Mouse (Mus musculus) heart, embryonic 10.5 days (tissue): ENCODE results near the gene Mms22l. TPM values are rescaled to one million over a fixed set of nuclear protein-coding genes. Genes with fewer than 3 reads are reported as not detected.

Experiments used
- DNase-seq: peaks from one replicate; pipeline ENCODE4 v3.0.0-alpha.2; 2017; ENCODE audit warnings: low spot score
- H3K27ac ChIP-seq: fragments of 300-500 bp; sonication (generic); 2 replicates; pipeline ENCODE4 v1.5.1; 2016; ENCODE audit warnings: mild to moderate bottlenecking
- H3K27me3 ChIP-seq: fragments of 300-500 bp; sonication (generic); 2 replicates; pipeline ENCODE4 v1.6.1; 2016; ENCODE audit warnings: mild to moderate bottlenecking; ENCODE audit not compliant: poor library complexity, insufficient read depth, severe bottlenecking
- H3K36me3 ChIP-seq: fragments of 300-500 bp; sonication (generic); 2 replicates; pipeline ENCODE4 v1.6.1; 2016; ENCODE audit warnings: mild to moderate bottlenecking, moderate library complexity
- H3K4me1 ChIP-seq: fragments of 300-500 bp; sonication (generic); 2 replicates; pipeline ENCODE4 v1.6.1; 2016; ENCODE audit warnings: mild to moderate bottlenecking
- H3K4me3 ChIP-seq: fragments of 300-500 bp; sonication (generic); 2 replicates; pipeline ENCODE4 v1.5.1; 2016; ENCODE audit warnings: mild to moderate bottlenecking, moderate library complexity
- H3K9me3 ChIP-seq: fragments of 300-500 bp; sonication (generic); 2 replicates; pipeline ENCODE4 v1.6.1; 2016; ENCODE audit warnings: mild to moderate bottlenecking, moderate library complexity
- WGBS: fragments of 180-500 bp; shearing (Covaris S2); methylation state at CpG from one replicate; pipeline ENCODE4 v1.1.7; 2016; 5-methylcytosine and 5-hydroxymethylcytosine counted together
- polyA plus RNA-seq: library from polyadenylated mRNA; unstranded; fragments of >200 nt; fragmentation: Nextera tagmentation; extraction: Ambion mirVana; gene quantifications from 2 replicates; pipeline ENCODE4 v1.2.1, GENCODE M21; 2016

Mms22l gene
- polyA plus RNA-seq, 1 experiment from 2014 or later, result 34.1 TPM

DNA sequence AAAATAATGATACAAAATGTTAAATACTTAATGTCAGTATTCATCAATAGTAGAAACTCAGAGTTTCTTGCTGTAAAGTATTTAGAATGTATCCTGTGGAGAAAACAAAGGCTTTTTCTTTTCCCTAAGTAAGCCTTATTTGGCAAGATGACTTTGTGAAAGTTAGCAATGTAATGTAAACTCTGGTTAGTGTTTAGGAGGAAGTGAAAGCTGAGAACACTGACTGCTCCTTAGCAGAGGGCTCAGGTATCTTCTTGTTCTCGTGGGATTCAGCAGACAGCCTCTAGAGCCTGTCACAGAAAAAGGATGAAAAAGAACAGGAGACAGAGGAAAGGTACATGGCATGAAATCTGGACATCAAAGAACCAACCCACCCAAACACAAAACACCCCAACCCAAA, 86.0 kb downstream of the Mms22l start:
- Histone ChIP-seq H3K4me1 (no peaks in the 10 kb centered on the region), H3K27ac (no peak overlapping the region), H3K9me3 (no peaks in the 10 kb centered on the region), H3K36me3 (peaks cover 34% of the 10 kb centered on the region), H3K4me3 (no peak overlapping the region), H3K27me3 (no peaks in the 10 kb centered on the region)
- no peak for DNase-seq
- WGBS, result 43% methylated on average over 1 of the region's 1 CpGs

DNA sequence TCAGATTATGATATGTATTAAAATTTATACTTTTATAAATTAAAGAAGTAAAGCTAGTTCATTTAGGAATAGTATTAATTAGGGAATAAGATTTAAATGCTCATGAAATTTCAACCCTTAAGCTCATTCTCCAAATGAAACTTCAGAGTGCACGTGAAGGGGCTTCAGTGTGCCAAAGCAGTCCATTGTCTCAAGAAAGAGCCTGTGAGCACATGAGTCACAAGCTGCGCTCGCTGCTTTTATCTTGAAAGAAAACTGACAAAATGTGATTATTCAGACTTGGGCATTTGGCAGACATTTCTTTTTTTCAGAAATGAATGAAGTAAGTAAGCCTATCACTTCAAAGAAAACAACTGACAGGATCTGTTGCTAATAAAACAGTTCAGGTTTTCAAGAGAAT, 87.7 kb downstream of the Mms22l start:
- no peak overlapping the region for H3K4me3 ChIP-seq
- no peaks in the 10 kb centered on the region for H3K4me1 ChIP-seq
- no peak for DNase-seq
- no peaks in the 10 kb centered on the region for H3K27me3 ChIP-seq
- no peaks in the 10 kb centered on the region for H3K9me3 ChIP-seq
- peaks cover 42% of the 10 kb centered on the region for H3K36me3 ChIP-seq
- H3K27ac ChIP-seq, result no peak overlapping the region
- WGBS, result 73% methylated on average over 3 of the region's 3 CpGs

DNA sequence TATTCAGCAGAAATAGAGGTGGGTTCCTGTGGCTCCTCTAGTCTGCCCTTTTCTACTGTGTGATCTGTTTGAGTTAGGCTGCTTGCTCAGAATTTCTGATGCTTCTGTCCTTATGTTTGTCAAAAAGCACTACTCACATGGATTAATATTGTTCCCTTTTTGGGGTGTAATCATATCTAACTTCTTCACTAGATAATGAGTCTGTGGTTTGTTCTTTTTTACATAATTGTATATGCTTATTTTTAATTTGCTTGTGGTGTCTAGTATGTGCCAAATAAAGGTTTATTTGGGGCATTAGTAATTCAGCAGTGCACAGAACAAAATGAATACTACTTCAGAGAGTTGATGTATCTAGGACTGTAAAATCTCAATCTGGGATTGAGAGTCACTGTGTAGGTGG, 98.6 kb downstream of the Mms22l start:
- Histone ChIP-seq H3K27ac (no peak overlapping the region), H3K4me1 (peaks cover 5% of the 10 kb centered on the region; the same call in 1 of the 2 replicates), H3K27me3 (no peaks in the 10 kb centered on the region), H3K9me3 (no peaks in the 10 kb centered on the region), H3K4me3 (no peak overlapping the region), H3K36me3 (peaks cover 10% of the 10 kb centered on the region; the same call in 1 of the 2 replicates)
- DNase-seq, result no peak

DNA sequence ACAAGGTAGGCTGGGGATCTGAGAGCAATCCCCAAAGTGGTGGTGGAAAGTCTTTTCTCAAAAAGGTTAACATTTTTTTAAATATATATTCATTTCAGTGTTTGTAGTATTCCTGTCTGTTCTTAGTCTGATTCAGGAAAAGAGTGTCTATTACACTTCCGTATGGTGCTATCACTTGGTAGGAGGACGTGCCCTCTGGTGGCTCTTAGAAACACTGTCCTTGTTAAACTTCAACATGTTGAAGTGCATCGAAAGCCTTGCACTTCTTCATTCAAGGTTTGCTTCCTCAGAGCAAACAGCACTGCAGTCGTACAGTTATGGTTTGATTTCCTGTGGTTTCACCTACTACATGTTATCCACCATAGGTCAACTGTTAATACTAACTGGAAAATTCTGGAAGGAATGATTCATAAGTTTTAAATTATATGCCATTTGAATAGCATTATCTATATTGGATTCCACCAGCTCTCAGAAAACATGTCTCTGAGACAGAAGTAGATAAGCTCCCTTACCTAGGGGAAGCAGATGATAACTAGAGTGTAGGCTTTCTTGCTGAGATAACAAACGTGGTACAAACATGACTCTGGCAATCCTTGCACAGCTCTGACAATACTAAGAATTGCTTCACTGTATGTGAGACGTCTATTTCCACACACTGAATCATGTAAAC, 100.8 kb downstream of the Mms22l start:
- H3K27me3 ChIP-seq, result no peaks in the 10 kb centered on the region
- DNase-seq, result no peak
- H3K27ac ChIP-seq, result no peak overlapping the region
- peaks cover 28% of the 10 kb centered on the region for H3K36me3 ChIP-seq
- no peak overlapping the region for H3K4me3 ChIP-seq
- H3K4me1 ChIP-seq, result peaks cover 5% of the 10 kb centered on the region; the same call in 1 of the 2 replicates
- WGBS, result 54% methylated on average over 6 of the region's 6 CpGs
- no peaks in the 10 kb centered on the region for H3K9me3 ChIP-seq

DNA sequence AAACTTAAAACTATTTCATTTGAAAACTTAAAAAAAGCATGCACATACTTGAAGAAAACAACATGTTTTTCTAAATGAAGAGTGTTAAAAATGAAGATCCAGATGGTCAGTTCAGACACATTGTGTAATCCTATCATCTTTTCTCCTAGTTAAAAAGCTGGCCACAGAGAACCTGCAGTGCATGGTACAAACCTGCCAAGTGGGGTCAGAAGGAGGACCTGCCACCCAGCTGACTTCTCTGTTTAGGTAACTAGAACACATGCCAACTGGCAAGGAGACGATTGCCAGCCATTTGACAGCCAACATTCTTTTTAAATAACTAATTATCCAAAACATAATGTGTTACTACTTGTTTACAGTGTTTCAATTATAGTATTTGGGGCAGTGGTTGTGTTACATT, 102.4 kb downstream of the Mms22l start:
- Histone ChIP-seq H3K27me3 (no peaks in the 10 kb centered on the region), H3K27ac (no peak overlapping the region), H3K36me3 (peaks cover 43% of the 10 kb centered on the region), H3K9me3 (no peaks in the 10 kb centered on the region), H3K4me1 (peaks cover 5% of the 10 kb centered on the region; the same call in 1 of the 2 replicates), H3K4me3 (no peak overlapping the region)
- no peak for DNase-seq
- 90% methylated on average over 1 of the region's 1 CpGs for WGBS

DNA sequence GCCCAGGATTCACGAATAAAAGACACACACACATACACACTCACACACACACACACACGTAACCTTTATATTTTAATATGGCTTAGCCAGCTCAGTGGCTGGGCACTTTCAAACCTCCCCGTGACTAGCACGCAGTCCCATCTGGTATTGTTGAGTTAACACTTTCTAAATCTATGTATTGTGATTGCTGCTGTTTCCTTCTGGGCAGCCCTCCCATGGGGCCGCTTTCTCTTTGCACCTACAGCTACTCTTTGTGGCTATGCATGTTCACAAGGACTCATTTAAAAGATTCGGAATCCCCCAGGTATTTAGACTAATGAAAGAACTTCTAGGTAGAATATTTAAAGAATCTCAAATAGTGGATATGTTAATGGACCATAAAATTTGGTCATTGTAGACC, 105.5 kb downstream of the Mms22l start:
- Histone ChIP-seq H3K27me3 (no peaks in the 10 kb centered on the region), H3K36me3 (peaks cover 54% of the 10 kb centered on the region), H3K4me3 (no peak overlapping the region), H3K9me3 (no peaks in the 10 kb centered on the region), H3K27ac (no peak overlapping the region), H3K4me1 (peaks cover under 1% of the 10 kb centered on the region; the same call in 1 of the 2 replicates)
- 94% methylated on average over 6 of the region's 6 CpGs for WGBS
- no peak for DNase-seq

DNA sequence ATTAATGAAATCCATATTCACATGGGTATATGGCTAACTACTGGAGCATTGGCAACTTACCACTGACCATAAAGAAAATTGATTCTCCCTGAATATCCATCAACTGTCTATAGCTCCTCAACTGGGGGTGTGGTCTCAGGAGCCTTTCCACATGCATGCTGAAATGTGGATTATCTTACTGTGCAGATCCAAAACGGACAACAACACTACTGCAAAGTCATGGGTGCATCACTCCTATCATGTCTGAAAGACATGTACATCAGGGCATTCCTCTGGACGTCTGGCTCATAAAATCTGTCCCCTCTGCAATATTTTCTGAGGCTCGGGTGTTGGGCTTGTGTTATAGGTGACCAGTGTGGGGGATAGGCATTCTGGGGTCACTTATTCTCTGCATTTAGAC, 112.8 kb downstream of the Mms22l start:
- Histone ChIP-seq H3K27ac (no peak overlapping the region), H3K4me1 (no peaks in the 10 kb centered on the region), H3K9me3 (no peaks in the 10 kb centered on the region), H3K4me3 (no peak overlapping the region), H3K36me3 (peaks cover 8% of the 10 kb centered on the region; the same call in 1 of the 2 replicates), H3K27me3 (no peaks in the 10 kb centered on the region)
- WGBS, result 88% methylated on average over 3 of the region's 3 CpGs
- no peak for DNase-seq

DNA sequence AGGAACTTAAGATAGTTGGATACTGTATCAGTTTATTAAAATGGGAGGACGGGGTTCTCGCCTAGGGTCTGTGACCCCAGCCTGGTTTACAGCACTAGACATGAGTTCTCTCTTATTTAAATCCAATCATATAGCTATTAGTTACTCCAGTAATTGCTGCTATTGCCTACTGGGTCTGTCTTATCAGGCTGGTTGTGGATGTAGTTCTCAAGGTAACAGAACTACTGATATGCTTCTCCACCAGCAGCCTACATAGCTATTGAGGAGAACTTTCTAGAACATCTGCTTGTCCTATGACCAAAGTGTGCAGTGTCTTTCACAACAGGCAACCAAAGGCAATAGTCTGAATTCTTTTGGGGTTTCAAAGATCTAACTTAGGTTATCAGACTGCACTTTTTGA, 113.3 kb downstream of the Mms22l start:
- H3K9me3 ChIP-seq, result no peaks in the 10 kb centered on the region
- no peak overlapping the region for H3K27ac ChIP-seq
- no peak for DNase-seq
- H3K36me3 ChIP-seq, result peaks cover 8% of the 10 kb centered on the region; the same call in 1 of the 2 replicates
- no peak overlapping the region for H3K4me3 ChIP-seq
- 91% methylated on average over 2 of the region's 2 CpGs for WGBS
- no peaks in the 10 kb centered on the region for H3K27me3 ChIP-seq
- H3K4me1 ChIP-seq, result no peaks in the 10 kb centered on the region

DNA sequence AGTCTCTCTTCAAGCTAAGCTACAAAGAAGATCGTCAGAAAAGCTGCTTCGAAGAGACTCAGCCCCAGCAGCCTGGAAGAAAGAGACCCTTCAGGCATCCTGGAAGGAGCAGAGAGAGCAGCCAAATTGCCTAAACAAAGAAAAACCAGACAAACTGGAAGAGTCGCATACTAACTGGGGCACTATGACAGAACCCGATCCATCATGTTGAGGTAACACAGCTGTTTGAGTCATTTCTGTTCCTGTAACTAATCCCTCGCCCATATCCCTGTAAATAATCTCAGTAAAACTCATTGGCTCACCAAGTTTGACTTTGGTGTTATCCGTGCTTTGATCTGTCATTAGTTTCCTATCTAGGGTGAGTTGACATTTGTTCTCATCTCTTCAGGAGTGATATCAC, 123.8 kb downstream of the Mms22l start:
- Histone ChIP-seq H3K27me3 (no peaks in the 10 kb centered on the region), H3K4me1 (no peaks in the 10 kb centered on the region), H3K36me3 (no peaks in the 10 kb centered on the region), H3K4me3 (no peak overlapping the region), H3K9me3 (no peaks in the 10 kb centered on the region), H3K27ac (no peak overlapping the region)
- WGBS, result 77% methylated on average over 6 of the region's 6 CpGs
- DNase-seq, result no peak

DNA sequence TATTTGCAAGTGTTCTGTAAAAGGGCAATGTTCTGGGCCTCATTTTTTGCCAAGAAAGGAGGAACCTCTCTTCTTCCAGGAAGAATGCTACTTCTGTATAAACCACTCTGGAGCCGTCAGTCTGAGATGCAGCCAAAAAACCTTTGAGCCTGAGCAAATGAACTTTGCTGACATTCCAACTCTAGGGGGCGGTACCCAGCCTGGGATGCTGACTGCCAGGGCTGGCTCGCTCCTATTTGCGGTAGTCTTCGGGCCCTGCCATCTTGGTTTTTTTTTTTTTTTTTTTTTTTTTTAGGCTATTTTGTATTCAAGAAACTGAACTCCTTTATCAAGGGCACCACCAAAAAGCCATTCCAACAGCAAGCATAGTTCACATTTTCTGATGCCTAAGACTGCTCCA, 124.2 kb downstream of the Mms22l start:
- no peak for DNase-seq

DNA sequence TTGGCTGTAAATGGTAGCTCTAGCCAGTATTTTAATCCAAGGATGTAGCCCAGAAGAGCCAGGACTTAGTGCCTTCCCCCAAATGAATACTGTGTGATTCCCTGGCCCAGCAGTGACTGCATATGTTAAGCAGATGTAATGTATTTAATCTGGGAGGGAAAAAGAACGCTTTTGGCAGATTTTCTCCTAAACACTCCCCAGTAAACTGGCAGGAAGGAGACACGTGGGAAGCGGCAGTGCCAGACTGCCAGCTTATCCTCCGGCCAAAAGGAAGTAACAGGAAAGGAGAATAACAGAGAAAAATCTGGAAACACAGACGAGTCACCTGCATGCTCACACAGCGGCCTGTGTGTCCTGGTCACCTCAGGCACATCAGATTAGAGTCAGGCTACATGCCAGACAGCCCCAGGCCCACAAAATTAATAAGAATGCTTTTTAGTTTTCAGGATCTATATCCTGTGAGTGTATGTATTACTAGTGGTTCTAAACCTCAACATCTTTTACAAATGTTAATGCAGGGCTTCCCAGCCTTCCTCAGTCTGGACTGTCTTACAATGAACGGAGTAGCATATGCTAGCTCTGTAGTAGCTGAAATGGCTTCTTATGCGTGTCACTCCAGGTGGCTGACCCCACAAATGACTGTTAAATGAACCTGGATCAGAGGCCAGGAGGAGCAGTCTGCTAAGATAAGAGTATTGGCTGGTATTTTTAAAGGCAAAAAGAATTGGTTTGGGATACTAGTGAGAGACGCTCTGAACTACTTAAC, 125.4 kb downstream of the Mms22l start:
- H3K36me3 ChIP-seq, result no peaks in the 10 kb centered on the region

More for the DNA sequence above, 124.2 kb downstream of the Mms22l start:
- no peaks in the 10 kb centered on the region for H3K27me3 ChIP-seq
- no peaks in the 10 kb centered on the region for H3K36me3 ChIP-seq
- H3K27ac ChIP-seq, result no peak overlapping the region
- 83% methylated on average over 5 of the region's 5 CpGs for WGBS
- no peaks in the 10 kb centered on the region for H3K9me3 ChIP-seq
- H3K4me1 ChIP-seq, result no peaks in the 10 kb centered on the region
- H3K4me3 ChIP-seq, result no peak overlapping the region

DNA sequence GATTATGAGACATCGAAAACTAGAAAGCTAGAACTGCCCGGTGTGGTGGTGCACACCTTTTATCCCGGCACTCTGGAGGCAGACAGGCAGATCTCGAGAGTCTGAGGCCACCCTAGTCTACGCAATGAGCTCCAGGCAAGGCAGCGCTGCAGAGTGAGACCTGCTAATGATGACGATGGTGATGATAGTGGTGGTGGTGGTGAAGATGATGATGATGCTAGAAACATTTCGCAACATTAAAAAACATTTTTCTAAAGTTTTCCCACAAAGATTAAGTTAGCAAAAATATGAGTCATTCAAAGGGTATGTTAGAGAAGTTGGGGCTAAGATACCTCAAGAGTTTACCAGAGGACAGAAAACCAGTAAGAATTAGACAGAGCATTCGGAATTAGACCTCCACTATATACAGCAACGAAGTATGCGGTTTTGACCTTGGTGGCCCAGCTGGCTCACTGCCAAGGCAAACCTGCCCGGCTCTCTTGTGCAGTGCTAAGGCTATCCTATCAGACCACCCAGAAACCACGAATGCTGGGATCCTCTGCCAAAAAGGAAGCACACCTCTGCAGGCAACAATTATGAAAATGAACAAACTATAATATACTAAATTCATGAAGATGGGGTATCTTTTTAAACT, 129.8 kb downstream of the Mms22l start:
- Histone ChIP-seq H3K4me1 (peaks cover 24% of the 10 kb centered on the region; the same call in 1 of the 2 replicates), H3K27ac (no peak overlapping the region), H3K4me3 (no peak overlapping the region), H3K36me3 (no peaks in the 10 kb centered on the region), H3K27me3 (no peaks in the 10 kb centered on the region), H3K9me3 (no peaks in the 10 kb centered on the region)
- 70% methylated on average over 13 of the region's 13 CpGs for WGBS
- no peak for DNase-seq

More for the DNA sequence above, 125.4 kb downstream of the Mms22l start:
- WGBS, result 67% methylated on average over 9 of the region's 9 CpGs
- Histone ChIP-seq H3K4me1 (peaks cover 8% of the 10 kb centered on the region; the same call in 1 of the 2 replicates), H3K4me3 (no peak overlapping the region), H3K27me3 (no peaks in the 10 kb centered on the region), H3K27ac (no peak overlapping the region), H3K9me3 (no peaks in the 10 kb centered on the region)
- DNase-seq, result no peak

DNA sequence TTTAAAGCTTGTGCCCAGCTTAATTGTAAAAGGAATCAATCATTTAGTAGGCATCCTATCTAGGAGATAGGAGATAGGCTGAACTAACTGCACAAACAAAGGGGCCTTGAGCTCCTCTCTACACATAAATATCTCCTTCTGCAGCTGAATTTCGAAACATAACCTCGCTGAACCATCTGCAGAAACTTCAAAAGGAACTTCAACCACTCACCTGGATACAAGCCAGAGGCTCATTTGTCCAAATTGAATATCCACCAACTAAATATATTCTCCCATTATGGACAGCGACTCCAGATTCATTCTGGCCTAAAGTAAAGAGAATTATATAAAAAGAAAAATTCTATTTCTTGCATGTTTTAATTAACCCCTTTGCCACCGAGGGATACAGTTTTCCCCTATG, 130.4 kb downstream of the Mms22l start:
- 78% methylated on average over 4 of the region's 4 CpGs for WGBS
- no peak overlapping the region for H3K27ac ChIP-seq
- no peak overlapping the region for H3K4me3 ChIP-seq
- no peaks in the 10 kb centered on the region for H3K27me3 ChIP-seq
- no peaks in the 10 kb centered on the region for H3K9me3 ChIP-seq
- DNase-seq, result no peak
- no peaks in the 10 kb centered on the region for H3K36me3 ChIP-seq
- peaks cover 24% of the 10 kb centered on the region; the same call in 1 of the 2 replicates for H3K4me1 ChIP-seq
